Mouse (Mus musculus): ENCODE results near the gene Tox4. TPM values are rescaled to one million over a fixed set of nuclear protein-coding genes. Genes with fewer than 3 reads are reported as not detected.
A peak's percentile ranks its signal among the peaks of the same experiment; 100 is the strongest.
"Not testable (repeated sequence)": the region's sequence is repeated elsewhere in the genome, so short reads cannot be mapped to it uniquely, and the experiment has no call there.

Tox4 gene
- total RNA-seq, 2 experiments from 2014 or later, result 31.9 to 33.1 TPM

DNA sequence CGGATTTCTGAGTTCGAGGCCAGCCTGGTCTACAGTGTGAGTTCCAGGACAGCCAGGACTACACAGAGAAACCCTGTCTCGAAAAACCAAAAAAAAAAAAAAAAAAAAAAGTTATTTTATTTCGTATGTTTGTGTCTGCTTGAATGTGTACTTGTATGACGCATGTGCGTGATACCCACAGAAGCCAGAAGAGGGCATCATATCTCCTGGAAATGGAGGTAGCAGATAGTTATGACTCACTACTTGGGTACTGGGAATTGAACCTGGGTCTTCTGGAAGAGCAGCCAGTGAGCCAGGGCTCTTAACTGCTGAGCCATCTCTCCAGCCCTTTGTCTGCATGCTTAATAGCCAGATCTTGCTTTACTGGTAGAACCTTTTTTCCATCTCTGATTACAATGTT lies 31.4 kb downstream of the Tox4 start:
- DNase-seq; intact Hi-C loops (cut with DNase I; ENCODE audit: low total_unique reads): not testable (repeated sequence)

DNA sequence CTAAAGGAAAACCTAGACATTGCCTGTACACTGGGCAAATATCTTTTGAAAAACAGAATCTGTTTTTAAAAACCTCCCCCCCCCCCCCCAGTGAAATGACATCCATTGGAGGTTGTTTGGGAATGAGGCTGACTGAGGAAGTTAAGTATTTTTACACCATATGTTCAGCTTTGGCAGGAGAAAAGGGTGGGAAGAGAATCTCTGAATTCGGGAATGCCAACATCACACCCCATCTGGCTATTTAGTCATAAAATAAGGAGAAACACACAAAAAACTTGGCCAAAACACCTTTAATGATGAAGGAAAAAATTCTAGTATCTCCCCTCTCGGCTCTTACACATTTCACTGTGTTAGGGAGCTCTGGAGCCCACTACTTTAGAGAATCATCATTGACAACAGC lies 32.0 kb downstream of the Tox4 start:
- DNase-seq, result no peak
- intact Hi-C loops (cut with DNase I; ENCODE audit: low total_unique reads), result no loop called here

DNA sequence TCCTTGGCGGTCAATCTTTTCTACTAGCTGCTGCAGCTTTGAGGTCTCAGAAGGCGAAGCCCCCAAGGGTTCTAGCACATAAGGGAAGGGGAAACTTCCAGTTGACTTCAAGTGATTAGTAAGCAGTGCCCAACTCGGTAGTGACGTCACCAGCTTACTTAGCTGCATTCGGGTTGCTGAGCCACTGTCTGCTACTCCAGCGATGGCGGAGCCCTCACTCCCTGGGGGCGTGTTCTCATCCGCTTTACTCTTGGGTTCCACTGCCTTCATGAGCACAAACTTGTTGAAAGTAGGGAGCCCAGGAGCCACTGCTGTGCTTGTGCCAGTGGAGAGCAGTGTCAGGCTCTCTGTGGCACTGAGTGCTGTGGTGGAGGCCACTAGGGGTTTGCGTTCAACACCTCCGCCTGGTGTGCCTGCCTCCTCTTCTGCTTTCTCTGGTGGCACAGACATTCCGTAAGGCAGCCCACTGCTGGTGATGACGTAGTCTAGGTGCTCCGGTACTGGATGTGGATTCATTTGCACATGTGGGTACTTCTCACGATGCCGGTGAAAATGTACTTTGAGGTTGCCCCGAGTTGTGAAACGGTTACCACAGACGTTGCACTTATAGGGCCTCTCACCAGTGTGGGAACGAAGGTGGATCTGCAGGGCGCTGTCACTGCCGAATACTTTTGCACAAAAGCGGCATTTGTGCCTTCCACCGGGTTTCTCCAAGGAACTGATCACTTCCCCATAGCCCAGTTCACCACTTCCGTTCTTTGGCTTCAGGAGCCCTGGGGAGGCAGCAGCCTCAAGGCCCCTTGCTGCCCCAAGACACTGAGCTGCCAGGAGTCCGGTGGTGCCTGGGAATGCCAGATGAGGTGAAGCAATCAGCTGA lies 35.2 kb downstream of the Tox4 start:
- intact Hi-C loops (cut with DNase I; ENCODE audit: low total_unique reads), result no loop called here

DNA sequence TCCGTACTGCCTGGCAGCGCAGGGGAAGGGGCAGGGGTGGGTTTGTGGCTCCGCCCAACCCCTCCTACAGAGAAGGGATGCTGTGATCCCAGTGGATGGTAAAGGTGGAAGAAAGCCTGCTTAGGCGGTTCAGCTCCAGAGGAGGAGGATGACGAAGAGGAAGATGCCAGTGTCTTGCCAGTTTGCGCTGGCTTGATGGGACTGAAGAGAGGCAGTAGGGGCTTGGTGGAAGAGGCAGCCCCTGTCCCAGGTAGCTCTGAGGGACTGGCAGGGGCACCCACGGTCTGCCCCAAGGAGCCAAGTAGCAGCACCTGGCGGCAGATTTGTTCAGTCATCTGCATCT lies 35.8 kb downstream of the Tox4 start:
- intact Hi-C loops (cut with DNase I; ENCODE audit: low total_unique reads), result no loop called here
- no peak for DNase-seq

More for the DNA sequence above, 35.2 kb downstream of the Tox4 start:
- DNase-seq, result no peak

DNA sequence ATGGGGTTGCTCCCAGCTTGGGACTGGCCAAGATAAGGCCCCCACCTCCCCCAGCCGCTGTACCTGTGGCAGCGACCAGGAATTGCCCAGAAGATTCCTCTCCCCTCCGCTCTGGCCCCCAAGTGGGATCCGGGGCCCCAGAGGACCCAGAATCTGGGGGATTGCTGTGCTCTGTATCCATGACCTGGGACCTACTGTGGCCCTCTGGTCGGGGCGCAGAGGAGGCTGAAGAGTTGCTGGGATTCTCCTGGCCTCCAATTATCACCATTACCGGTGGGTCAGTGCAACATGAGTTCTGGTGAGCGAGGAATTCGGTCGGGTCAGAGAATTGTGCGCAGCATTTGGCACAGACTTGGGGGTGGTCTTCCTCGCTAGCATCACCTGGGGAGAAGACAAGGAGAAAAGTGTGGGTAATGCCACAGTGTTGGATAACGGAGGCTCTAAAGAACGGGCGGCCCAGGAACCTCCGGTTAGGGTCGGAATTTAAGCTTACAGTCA lies 36.4 kb downstream of the Tox4 start:
- intact Hi-C loops (cut with DNase I; ENCODE audit: low total_unique reads), result no loop called here
- DNase-seq, result no peak

DNA sequence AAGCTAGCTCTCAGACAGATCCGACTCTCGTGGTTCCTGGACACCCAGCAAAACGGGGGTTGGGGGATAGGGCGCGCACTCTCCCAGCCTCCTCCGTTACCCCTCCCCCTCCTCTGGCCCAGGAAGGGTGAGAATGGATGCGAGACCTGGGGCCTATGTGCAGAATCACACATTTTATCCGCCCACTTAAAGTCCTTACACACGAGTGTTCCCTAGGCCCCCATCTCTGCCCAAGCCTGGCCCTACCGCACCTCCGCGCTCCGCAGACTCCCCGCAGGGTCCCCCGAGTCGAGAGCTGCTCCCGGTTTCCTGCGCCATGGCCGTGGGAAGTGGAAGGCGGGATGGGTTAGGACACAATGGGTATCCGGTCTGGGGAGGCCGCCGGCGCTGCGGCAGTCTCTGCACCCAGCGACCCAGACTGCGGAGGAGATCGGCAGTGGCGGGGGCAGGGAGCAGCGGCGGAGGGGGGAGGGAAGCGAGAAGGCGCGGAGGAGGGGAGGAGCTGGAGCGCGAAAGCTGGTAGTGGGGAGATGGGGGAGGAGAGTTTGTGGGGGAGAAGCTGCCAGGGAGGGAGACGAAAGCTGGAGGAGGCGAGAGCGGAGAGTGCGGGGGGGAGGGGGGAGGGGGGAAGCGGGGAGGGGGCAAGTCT lies 37.0 kb downstream of the Tox4 start:
- intact Hi-C loops (cut with DNase I; ENCODE audit: low total_unique reads), result no loop called here
- peak; percentile 63 for DNase-seq

DNA sequence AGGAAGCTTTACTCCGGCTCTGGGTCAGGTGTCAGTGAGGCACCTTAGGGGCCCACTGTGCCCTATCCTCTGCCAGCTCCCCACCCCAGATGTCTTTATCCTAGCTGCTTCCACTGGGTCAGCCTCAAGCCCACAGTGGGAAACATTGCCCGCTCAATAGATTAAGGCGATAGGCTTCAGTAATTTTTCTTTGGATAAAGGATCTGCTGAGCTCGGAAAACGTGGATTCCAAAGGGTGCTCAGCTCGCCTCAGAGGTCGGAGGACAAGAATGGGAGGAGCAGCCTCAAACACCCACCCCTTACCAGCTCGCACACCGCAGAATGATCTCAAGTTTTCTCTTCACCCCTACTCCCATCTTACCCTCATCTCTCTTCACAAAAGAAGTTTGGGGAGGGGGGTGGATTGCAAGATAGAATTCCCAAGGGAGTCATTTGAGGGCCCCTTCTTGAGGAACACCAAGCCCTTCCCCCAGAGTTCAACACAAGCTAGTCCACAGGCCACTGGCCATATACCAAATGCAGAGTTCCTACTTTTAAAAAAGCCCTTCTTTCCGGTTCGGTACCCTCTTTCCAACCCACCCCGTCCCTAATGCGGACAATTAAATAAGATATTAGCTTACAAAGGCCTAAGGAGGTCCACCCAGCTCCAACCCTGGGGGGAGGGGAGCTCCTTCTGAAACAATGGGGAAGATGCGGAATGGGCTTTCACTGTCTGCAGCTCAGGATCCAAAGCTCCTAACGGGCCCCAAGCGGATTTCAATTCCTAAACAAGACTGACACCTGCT lies 37.7 kb downstream of the Tox4 start:
- intact Hi-C loops (cut with DNase I; ENCODE audit: low total_unique reads), result no loop called here
- no peak for DNase-seq

DNA sequence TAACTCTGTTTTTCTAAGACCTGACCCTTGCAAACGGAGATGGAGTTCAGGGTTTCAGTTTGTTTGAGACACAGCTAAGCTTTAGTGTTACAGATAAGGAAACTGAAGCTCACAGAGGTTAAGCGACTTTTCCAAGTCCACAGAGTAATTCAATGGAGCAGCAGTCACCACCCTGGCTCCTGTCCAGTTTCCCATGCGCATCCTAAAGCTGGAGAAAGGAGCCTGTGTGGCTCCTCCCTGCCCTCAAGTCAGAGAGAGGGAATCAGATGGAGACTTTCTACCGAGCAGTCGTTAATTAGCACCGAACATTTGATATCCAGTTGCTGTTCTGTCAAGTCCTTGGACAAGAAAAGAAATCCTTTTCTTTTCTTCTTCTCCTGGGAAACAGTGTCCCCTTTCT lies 40.4 kb downstream of the Tox4 start:
- DNase-seq, result no peak
- intact Hi-C loops (cut with DNase I; ENCODE audit: low total_unique reads), result no loop called here

DNA sequence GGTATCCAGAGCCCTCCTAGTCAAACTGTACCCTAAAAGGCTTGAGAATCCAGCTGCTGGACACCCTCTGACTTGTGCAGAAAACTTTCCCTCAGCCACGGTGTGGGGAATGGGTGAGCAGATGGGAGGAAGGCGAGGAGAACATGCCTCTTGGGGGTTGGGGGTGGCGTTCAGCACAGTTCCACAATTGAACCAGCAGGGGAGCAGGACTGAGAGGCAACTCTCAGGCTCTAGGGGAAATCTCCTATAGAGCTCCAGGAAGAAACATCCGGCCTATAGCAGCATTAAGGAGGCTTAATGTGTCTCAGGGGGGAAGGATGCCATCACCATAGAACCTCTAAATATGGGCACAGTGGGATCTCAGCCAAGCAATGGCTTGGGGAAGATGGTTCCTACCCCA lies 46.9 kb downstream of the Tox4 start:
- intact Hi-C loops (cut with DNase I; ENCODE audit: low total_unique reads), result no loop called here

DNA sequence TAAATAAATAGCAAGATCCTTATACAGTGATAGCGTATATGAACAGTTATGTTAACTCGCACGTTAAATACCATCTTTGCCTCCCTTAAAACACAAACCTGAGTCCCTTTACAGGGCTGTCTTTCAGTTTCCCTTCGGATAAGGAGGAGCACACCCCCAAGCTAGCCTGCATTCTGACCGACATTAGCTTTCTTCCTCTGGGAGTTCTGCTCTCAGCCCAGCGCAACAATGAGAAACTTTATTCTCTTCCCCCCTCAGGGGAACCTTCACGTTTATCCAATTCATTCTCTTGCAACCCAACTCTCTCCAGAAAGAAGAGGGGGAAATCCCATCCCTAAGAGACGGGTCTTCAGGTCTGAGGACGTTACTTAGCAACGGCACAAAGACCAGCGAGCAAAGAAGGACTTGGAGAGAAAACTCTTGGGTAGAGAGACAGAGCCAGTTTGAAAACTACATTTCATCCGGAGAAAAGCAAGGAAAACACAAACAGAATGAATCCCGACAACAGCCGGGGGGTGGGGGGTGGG lies 48.5 kb downstream of the Tox4 start:
- DNase-seq, result no peak
- intact Hi-C loops (cut with DNase I; ENCODE audit: low total_unique reads), result no loop called here

More for the DNA sequence above, 46.9 kb downstream of the Tox4 start:
- no peak for DNase-seq

DNA sequence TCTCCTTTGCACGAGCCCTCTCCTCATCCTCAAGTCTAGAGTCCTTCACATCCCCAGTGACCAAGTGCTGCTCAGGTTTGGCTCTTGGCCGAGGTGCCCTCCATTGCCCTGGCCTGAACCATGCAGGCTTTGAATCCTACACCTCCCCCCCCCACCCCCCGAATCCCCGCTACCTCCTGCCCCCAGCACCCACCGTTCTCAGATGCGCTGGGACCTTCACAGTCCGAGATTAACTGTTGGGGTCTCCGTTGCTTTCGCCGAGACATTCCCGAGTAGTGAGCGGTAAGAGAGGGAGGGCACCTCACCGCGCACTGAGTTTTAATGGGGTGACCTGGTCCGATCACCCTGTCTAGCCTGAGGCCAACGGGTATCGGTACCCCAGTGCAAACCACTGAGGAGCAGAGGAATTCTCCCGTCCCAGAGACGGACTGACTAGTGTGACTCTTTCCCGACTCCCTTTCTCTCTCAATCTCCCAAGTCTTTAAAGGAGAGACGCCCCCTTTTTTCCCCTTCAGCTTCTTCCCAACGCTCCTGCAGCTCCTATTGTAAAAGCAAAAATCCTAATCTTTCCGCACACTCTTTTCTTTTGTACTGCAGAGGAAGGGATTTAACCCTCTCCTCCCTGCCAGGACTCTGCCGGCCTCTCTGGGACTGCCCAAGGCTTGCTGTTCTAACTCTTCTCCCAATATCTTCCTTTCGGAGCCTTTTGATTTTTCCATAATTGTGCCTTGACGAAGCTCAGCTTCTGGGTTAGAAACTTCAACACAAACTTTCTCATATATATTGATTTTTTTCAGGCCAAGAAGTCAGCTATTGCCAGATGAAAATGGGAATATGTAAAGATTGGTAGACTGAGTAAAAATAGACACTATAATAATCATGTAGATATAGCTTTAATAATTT lies 49.2 kb downstream of the Tox4 start, which contains the start of gene Sall2:
Gene Sall2 (minus strand): TSS at position 853 of the 903 bp plus-strand sequence.
- no peak for DNase-seq
- intact Hi-C loops (cut with DNase I; ENCODE audit: low total_unique reads), result no loop called here

DNA sequence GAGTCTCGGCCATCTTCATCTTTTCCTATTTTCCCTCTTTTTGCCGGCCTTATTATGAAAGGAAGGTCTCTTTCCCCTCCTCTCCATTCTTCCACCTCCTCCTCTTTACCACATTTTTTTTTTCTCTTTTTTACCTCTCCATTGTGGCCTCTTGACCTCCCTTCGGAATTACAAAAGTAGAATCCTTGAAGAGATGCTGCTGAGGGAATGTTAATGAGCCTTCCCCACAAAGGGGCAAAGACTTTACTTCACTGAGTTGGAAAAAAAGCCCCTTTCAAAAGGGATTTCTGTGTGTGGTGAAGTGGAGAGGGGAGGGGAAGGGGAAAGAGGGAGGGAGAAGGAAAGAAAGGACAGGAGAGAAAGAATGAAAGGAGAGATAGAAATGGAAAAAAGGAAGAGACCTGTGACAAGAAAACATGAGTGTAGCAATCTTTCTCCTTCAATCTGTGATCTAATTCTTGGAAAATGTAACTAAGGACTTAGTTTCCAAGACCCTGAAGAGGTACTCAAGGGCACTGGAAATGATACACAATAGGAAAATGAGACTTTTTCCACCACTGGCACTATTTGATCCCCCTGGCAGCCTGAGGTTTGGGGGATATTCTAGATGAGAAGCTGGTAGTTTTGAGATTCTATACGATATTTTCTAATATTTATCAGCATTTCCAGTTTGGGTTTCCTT lies 52.3 kb downstream of the Tox4 start:
- intact Hi-C loops (cut with DNase I; ENCODE audit: low total_unique reads), result no loop called here
- no peak for DNase-seq

DNA sequence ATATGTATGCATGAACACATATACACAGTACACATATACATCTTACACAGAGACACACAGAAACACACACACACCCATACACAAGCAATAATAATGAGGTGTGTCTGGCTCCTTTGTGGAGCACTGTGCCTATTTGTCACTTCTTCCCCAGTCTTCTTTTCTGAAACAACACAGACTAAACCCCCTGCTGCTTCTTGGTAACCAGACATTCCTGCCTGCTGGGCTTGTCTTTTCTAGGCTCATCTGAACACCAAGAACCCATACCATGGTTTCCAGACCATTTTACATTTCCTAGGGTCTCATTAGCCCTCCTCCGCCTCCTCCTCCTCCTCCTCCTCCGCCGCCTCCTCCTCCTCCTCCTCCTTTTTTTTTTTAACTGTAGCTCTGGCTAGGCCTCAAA lies 53.2 kb downstream of the Tox4 start:
- DNase-seq, result no peak

DNA sequence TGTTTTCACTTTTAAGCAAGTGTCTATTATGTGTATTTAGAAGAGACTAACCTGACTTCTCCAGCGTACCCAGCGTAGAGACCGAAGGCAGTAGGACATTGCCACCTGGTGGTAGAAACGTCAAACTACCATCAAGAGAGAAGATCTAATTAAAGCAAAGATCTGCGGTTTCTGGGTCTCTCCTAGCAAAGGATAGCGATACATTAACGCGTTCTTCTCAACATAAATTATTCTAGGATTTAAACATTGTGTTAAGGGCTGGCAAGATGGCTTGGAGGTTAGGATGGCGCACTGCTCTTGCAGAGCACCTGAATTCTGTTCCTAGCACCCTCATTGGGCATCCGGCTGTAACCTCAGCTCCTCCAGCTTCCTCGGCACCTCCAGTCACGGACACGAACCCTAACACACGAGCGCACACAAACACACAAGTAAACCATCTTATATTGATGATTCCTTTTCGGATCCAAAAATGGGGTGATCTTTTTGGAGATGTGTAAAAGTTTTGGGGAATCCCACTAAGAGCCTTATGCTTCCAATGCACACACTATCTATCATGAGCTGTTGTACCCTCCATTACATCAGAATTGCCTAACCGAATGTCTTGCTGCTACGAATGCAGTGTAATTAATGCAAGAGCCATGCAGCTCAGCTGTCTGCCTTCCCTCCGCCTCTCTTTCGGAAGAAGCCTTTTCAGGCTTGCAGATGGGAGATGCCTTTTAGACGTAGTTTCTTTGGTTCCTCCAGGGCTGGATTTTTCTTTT lies 60.0 kb downstream of the Tox4 start:
- intact Hi-C loops (cut with DNase I; ENCODE audit: low total_unique reads), result no loop called here
- DNase-seq, result peak; percentile 43

More for the DNA sequence above, 53.2 kb downstream of the Tox4 start:
- intact Hi-C loops (cut with DNase I; ENCODE audit: low total_unique reads), result no loop called here

DNA sequence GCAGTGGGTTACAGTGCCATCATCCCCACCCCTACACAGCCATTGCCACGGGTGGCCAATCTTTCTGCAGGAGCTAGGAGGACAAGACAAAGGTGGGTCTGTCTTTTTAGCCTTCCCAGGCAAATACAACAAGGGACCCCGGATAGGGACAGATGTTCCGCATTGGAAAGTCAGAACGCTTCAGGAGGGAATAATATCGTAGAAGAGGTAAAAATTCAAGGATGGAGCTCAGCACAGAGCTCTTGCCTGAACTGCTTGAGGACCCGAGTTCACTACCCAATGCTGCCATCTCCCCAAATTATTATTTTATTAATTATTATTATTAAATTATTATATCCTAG lies 60.5 kb downstream of the Tox4 start:
- no peak for DNase-seq
- intact Hi-C loops (cut with DNase I; ENCODE audit: low total_unique reads), result no loop called here
